Mouse (Mus musculus): Measurements from ENCODE around the gene Smyd3. TPM values are rescaled to one million over a fixed set of nuclear protein-coding genes. Genes with fewer than 3 reads are reported as not detected.

Gene Smyd3
- polyA plus RNA-seq, 1 experiment from 2014 or later = 13.1 TPM

DNA sequence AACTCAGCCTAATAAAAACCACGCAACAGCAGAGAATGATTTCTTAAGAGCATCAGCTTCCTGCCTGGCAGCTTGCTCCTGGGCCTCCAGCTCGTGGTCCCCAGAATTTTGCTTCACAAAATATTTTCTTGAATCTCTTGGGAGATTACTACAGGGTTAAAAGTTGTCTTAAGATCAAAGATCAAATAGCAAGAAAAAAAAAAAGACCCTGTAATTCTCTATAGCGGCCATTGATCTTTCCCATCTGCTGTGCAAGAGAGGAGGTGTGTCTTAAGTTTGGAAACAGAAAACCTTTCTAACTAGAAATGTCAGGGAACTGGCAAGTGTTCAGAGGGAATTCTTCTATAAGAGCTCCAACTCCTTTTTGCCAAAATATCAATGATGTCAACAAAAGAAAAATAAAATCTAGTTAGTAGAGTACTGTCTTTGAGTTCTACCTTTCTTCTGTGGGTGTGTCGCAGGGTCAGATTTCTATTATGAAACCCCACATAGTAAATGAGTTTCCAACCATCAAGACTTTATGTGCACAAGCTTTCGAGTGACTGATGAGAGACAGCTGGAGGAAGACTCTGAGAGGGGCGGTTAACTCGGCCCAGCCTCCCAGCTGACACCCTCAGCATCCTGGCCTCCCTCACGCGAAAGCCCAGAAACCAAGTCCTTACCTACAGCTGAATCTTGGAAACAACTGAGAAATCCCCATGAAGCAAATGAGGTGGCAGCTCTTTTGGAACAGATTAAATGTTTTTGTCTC is 59.4 kb downstream of the Smyd3 start:
- H3K27ac ChIP-seq (ENCODE audit: low read depth, low read length) = no peak overlapping the region
- H3K4me1 ChIP-seq (ENCODE audit: control insufficient read depth, insufficient read depth, low read length) = no peaks in the 10 kb centered on the region
- no peaks in the 10 kb centered on the region for H3K27me3 ChIP-seq (ENCODE audit: control insufficient read depth, insufficient read depth, low read length)
- no peaks in the 10 kb centered on the region for H3K36me3 ChIP-seq (ENCODE audit: control insufficient read depth, insufficient read depth, low read length)
- H3K9me3 ChIP-seq (ENCODE audit: control insufficient read depth, low read length) = no peaks in the 10 kb centered on the region
- no peak for ATAC-seq (ENCODE audit: low FRiP score)
- 68% methylated on average over 9 of the region's 9 CpGs for WGBS
- H3K9ac ChIP-seq (ENCODE audit: low read length) = no peak overlapping the region
- H3K4me3 ChIP-seq (ENCODE audit: low read depth, low read length) = no peak overlapping the region
- DNase-seq (ENCODE audit: low spot score, missing footprints) = peak; percentile 70
- H3K4me2 ChIP-seq = no peak overlapping the region

DNA sequence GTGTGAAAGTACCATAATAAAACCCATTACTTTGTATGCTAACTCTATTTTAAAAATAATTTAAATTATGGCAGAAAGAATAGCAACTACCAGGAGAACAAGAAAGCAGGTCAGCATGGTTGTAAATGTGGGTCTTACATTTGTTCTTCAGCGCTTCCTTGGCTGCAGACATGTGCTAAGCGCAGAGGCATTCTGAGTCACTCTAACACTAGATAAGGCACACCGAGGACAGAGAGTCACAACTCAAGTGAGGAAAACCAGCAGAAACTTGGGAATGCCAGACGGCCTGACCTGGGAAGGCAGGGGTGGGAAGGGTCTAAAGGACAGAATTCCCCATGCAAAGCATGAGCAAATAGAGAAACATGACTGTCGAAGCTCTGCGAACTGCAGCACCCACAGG is 63.2 kb downstream of the Smyd3 start:
- Histone ChIP-seq H3K36me3 (ENCODE audit: control insufficient read depth, insufficient read depth, low read length) (no peaks in the 10 kb centered on the region), H3K4me2 (no peak overlapping the region), H3K4me3 (ENCODE audit: low read depth, low read length) (no peak overlapping the region), H3K9me3 (ENCODE audit: control insufficient read depth, low read length) (no peaks in the 10 kb centered on the region), H3K27me3 (ENCODE audit: control insufficient read depth, insufficient read depth, low read length) (no peaks in the 10 kb centered on the region), H3K4me1 (ENCODE audit: control insufficient read depth, insufficient read depth, low read length) (no peaks in the 10 kb centered on the region), H3K9ac (ENCODE audit: low read length) (no peak overlapping the region), H3K27ac (ENCODE audit: low read depth, low read length) (no peak overlapping the region)
- ATAC-seq (ENCODE audit: low FRiP score) = no peak
- 77% methylated on average over 6 of the region's 6 CpGs for WGBS
- no peak for DNase-seq (ENCODE audit: low spot score, missing footprints)

DNA sequence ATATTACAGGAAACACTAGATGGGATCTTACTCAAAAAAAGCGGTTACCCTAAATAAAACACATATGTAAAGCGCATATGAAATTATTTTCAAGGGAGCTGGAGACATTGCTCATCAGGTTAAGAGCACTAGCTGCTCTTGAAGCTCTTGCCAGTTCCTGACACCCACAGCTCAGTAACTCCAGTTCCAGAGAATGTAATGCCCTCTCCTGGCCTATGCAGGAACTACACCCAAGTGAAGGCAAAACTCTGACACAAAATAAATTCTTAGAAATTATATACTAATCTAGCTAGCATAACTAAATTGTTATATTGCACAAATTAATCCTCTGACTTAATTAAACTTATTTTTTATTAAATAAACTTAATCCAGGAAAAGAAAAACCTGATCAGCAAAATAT is 66.6 kb downstream of the Smyd3 start:
- no peaks in the 10 kb centered on the region for H3K27me3 ChIP-seq (ENCODE audit: control insufficient read depth, insufficient read depth, low read length)
- H3K9ac ChIP-seq (ENCODE audit: low read length) = no peak overlapping the region
- WGBS = 86% methylated on average over 2 of the region's 2 CpGs
- no peak for ATAC-seq (ENCODE audit: low FRiP score)
- no peak overlapping the region for H3K4me3 ChIP-seq (ENCODE audit: low read depth, low read length)
- peak; percentile 86 for DNase-seq (ENCODE audit: low spot score, missing footprints)
- no peak overlapping the region for H3K4me2 ChIP-seq
- no peaks in the 10 kb centered on the region for H3K36me3 ChIP-seq (ENCODE audit: control insufficient read depth, insufficient read depth, low read length)
- no peaks in the 10 kb centered on the region for H3K9me3 ChIP-seq (ENCODE audit: control insufficient read depth, low read length)
- H3K27ac ChIP-seq (ENCODE audit: low read depth, low read length) = no peak overlapping the region
- 0 out of 2 replicates have a peak, but pooled peaks cover 5% of the 10 kb centered on the region for H3K4me1 ChIP-seq (ENCODE audit: control insufficient read depth, insufficient read depth, low read length)

DNA sequence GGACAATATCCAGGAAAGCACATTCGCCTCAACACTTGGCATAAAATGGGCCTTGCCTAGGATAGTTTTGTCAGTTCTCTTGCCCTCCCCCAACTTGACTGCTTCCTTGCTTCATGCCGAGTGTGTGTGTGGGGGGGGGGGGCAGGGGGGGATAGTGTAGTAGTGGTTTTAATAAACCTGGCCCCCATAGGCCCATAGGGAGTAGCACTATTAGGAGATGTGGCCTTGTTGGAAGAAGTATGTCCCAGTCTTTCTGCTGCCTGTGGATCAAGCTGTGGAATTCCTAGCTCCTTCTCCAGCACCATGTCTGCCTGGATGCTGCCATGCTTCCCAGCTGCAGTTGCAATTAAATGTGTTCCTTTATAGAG is 71.0 kb downstream of the Smyd3 start:
- 37% methylated on average over 2 of the region's 2 CpGs for WGBS
- 0 out of 2 replicates have a peak, but pooled peaks cover 7% of the 10 kb centered on the region for H3K4me1 ChIP-seq (ENCODE audit: control insufficient read depth, insufficient read depth, low read length)
- H3K27ac ChIP-seq (ENCODE audit: low read depth, low read length) = no peak overlapping the region
- peak; percentile 34 for ATAC-seq (ENCODE audit: low FRiP score)
- no peak for DNase-seq (ENCODE audit: low spot score, missing footprints)
- no peak overlapping the region for H3K4me3 ChIP-seq (ENCODE audit: low read depth, low read length)
- H3K9ac ChIP-seq (ENCODE audit: low read length) = no peak overlapping the region
- no peaks in the 10 kb centered on the region for H3K27me3 ChIP-seq (ENCODE audit: control insufficient read depth, insufficient read depth, low read length)
- H3K9me3 ChIP-seq (ENCODE audit: control insufficient read depth, low read length) = no peaks in the 10 kb centered on the region
- no peak overlapping the region for H3K4me2 ChIP-seq
- H3K36me3 ChIP-seq (ENCODE audit: control insufficient read depth, insufficient read depth, low read length) = no peaks in the 10 kb centered on the region

DNA sequence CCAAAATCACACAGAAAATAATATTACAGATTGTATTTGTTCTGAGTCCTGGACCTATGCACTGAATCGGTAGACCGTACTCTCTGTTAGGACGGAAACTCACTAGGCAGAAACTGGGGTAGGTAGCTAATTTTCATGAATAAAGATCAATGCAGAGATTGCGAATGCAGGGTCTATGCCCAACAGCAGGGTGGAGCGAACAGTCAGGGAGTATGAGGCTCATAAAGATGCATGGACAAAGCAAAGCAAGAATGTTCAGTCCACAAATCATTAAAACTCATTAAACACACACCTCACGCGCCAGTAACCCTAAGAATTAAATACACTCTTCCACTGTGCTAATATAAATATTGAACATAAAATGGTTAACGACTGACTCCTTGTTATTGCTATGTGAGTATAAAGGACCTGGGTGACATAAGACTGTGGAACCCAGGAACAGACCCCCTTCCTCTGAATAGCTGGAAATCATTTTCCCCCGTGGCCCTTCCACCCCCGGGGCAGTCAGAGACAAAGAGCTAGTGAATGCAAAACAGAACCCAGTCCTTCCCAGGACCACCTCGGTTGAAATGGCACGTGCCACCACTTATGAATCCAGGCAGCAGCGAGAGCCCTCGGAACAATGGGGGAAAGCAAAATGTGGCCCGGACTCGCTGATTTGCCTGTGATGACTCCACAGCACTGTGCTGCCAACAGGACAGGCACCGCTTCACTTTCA is 71.6 kb downstream of the Smyd3 start:
- no peak overlapping the region for H3K4me3 ChIP-seq (ENCODE audit: low read depth, low read length)
- H3K9ac ChIP-seq (ENCODE audit: low read length) = no peak overlapping the region
- H3K9me3 ChIP-seq (ENCODE audit: control insufficient read depth, low read length) = no peaks in the 10 kb centered on the region
- H3K4me2 ChIP-seq = no peak overlapping the region; the same call in 1 of the 2 replicates
- DNase-seq (ENCODE audit: low spot score, missing footprints) (peak; percentile 88), ATAC-seq (ENCODE audit: low FRiP score) (peak; percentile 82)
- H3K27ac ChIP-seq (ENCODE audit: low read depth, low read length) = no peak overlapping the region
- H3K36me3 ChIP-seq (ENCODE audit: control insufficient read depth, insufficient read depth, low read length) = no peaks in the 10 kb centered on the region
- 36% methylated on average over 17 of the region's 17 CpGs for WGBS
- 0 out of 2 replicates have a peak, but pooled peaks cover 7% of the 10 kb centered on the region for H3K4me1 ChIP-seq (ENCODE audit: control insufficient read depth, insufficient read depth, low read length)
- no peaks in the 10 kb centered on the region for H3K27me3 ChIP-seq (ENCODE audit: control insufficient read depth, insufficient read depth, low read length)

DNA sequence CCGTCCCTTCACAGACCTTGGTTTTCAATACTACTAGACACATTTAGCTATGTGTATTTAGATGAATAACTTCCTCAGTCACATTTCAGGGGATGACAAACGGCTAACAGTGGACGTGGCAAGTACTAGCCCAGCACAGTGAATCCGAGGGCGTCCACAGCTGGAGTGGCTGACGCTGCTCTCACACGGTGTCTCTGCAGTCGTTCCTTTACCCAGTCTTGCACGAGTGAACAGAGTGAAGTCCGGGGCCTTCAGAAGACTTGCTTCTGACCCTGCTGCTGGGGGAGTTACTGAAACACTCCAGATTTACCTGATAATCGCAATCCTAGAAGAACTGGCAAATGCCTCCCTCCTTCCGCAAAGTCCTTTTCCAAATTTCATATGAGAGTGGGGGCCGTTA is 74.0 kb downstream of the Smyd3 start:
- DNase-seq (ENCODE audit: low spot score, missing footprints) = no peak
- H3K9ac ChIP-seq (ENCODE audit: low read length) = no peak overlapping the region
- no peak for ATAC-seq (ENCODE audit: low FRiP score)
- H3K4me3 ChIP-seq (ENCODE audit: low read depth, low read length) = no peak overlapping the region
- H3K27ac ChIP-seq (ENCODE audit: low read depth, low read length) = no peak overlapping the region
- no peaks in the 10 kb centered on the region for H3K9me3 ChIP-seq (ENCODE audit: control insufficient read depth, low read length)
- H3K4me2 ChIP-seq = no peak overlapping the region
- H3K36me3 ChIP-seq (ENCODE audit: control insufficient read depth, insufficient read depth, low read length) = no peaks in the 10 kb centered on the region
- H3K27me3 ChIP-seq (ENCODE audit: control insufficient read depth, insufficient read depth, low read length) = no peaks in the 10 kb centered on the region
- 0 out of 2 replicates have a peak, but pooled peaks cover 7% of the 10 kb centered on the region for H3K4me1 ChIP-seq (ENCODE audit: control insufficient read depth, insufficient read depth, low read length)
- WGBS = 85% methylated on average over 13 of the region's 13 CpGs

DNA sequence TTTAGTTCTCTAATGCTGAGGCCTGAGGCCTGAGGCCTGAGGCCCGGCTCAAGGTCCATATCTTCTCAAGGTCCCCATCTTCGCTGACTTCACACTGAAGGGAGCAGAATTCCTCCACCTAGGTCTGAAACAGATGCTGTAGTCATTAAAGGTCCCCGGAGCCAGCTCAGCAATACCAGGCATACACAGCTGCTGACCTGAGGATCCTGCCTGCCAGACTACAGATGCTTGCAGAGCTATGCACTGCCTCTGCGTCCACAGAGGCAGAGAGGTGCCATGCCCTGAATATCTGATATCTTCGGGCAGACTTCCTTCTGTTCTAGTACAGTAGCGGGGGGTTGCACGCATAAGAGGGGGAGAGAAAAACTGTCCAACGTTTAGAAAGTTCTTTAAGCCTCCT is 74.4 kb downstream of the Smyd3 start:
- H3K27ac ChIP-seq (ENCODE audit: low read depth, low read length) = no peak overlapping the region
- no peaks in the 10 kb centered on the region for H3K27me3 ChIP-seq (ENCODE audit: control insufficient read depth, insufficient read depth, low read length)
- no peaks in the 10 kb centered on the region for H3K9me3 ChIP-seq (ENCODE audit: control insufficient read depth, low read length)
- 0 out of 2 replicates have a peak, but pooled peaks cover 7% of the 10 kb centered on the region for H3K4me1 ChIP-seq (ENCODE audit: control insufficient read depth, insufficient read depth, low read length)
- 77% methylated on average over 8 of the region's 8 CpGs for WGBS
- H3K4me3 ChIP-seq (ENCODE audit: low read depth, low read length) = no peak overlapping the region
- no peaks in the 10 kb centered on the region for H3K36me3 ChIP-seq (ENCODE audit: control insufficient read depth, insufficient read depth, low read length)
- no peak for ATAC-seq (ENCODE audit: low FRiP score)
- no peak overlapping the region for H3K9ac ChIP-seq (ENCODE audit: low read length)
- no peak for DNase-seq (ENCODE audit: low spot score, missing footprints)
- no peak overlapping the region for H3K4me2 ChIP-seq

DNA sequence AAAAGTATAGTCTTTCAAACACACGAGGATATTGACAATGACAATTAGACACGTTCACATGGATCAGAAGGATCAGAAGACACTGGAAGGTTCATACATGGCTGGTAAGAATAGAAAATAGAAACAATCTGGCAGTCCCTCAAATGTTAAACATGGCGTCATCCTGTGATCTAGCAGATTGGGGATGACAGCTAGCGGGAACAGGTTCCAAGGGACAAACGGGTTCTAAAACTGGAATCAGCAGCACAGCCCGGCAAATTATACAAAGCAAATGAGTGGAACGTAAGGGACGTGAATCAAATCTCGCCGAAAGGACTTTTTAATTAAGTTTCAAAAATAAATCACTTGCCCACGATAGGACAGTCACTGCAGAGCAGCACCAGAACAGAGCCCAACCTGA is 81.2 kb downstream of the Smyd3 start:
- no peak overlapping the region for H3K4me3 ChIP-seq (ENCODE audit: low read depth, low read length)
- no peaks in the 10 kb centered on the region for H3K27me3 ChIP-seq (ENCODE audit: control insufficient read depth, insufficient read depth, low read length)
- no peak for ATAC-seq (ENCODE audit: low FRiP score)
- 94% methylated on average over 11 of the region's 11 CpGs for WGBS
- H3K4me1 ChIP-seq (ENCODE audit: control insufficient read depth, insufficient read depth, low read length) = no peaks in the 10 kb centered on the region
- H3K36me3 ChIP-seq (ENCODE audit: control insufficient read depth, insufficient read depth, low read length) = no peaks in the 10 kb centered on the region
- no peak overlapping the region for H3K4me2 ChIP-seq
- no peak overlapping the region for H3K9ac ChIP-seq (ENCODE audit: low read length)
- no peak for DNase-seq (ENCODE audit: low spot score, missing footprints)
- H3K9me3 ChIP-seq (ENCODE audit: control insufficient read depth, low read length) = no peaks in the 10 kb centered on the region
- no peak overlapping the region for H3K27ac ChIP-seq (ENCODE audit: low read depth, low read length)

DNA sequence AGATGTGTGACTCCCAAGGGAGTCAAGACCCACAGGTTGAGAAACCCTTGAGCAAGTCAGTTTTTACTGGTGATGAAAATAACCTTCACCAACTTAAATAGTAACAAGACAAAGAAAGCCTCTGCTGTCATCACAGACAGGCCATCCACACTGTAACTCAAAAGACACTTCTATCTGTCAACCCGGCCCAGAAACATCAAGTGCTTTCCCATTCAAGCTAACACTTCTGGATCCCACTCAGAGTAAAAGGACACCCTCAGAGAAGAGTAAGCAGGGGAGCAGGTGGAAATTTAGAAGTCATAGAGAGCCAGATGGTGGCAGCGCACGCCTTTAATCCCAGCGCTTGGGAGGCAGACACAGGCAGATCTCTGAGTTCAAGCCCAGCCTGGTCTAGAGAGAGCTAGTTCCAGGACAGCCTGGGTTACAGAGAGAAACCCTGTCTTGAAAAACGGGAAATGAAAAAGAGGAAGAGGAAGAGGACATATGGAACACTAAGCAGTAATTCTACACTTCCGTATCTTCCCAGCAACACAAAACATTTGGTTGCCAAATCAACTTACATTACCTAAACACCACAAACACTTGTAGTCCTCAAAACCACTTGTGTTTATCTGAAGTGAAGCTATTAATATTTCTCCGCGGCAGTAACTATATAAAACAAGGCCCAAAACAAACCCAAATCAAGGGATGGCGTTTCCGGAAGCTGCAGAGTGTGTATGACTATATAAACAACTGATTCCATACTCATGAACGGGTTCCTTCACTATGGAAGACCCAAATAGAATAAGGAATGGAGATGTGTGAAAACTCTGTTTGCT is 83.2 kb downstream of the Smyd3 start:
- Histone ChIP-seq H3K9ac (ENCODE audit: low read length) (no peak overlapping the region), H3K27me3 (ENCODE audit: control insufficient read depth, insufficient read depth, low read length) (no peaks in the 10 kb centered on the region), H3K36me3 (ENCODE audit: control insufficient read depth, insufficient read depth, low read length) (no peaks in the 10 kb centered on the region), H3K4me1 (ENCODE audit: control insufficient read depth, insufficient read depth, low read length) (no peaks in the 10 kb centered on the region), H3K27ac (ENCODE audit: low read depth, low read length) (no peak overlapping the region), H3K4me3 (ENCODE audit: low read depth, low read length) (no peak overlapping the region), H3K4me2 (no peak overlapping the region), H3K9me3 (ENCODE audit: control insufficient read depth, low read length) (no peaks in the 10 kb centered on the region)
- WGBS = 92% methylated on average over 11 of the region's 11 CpGs
- DNase-seq (ENCODE audit: low spot score, missing footprints) (no peak), ATAC-seq (ENCODE audit: low FRiP score) (no peak)
